Mouse (Mus musculus): ENCODE measurements around the gene Entr1. TPM values are rescaled to one million over a fixed set of nuclear protein-coding genes. Genes with fewer than 3 reads are reported as not detected.

Gene Entr1
- polyA plus RNA-seq, 1 experiment from 2014 or later = 70.8 TPM

DNA sequence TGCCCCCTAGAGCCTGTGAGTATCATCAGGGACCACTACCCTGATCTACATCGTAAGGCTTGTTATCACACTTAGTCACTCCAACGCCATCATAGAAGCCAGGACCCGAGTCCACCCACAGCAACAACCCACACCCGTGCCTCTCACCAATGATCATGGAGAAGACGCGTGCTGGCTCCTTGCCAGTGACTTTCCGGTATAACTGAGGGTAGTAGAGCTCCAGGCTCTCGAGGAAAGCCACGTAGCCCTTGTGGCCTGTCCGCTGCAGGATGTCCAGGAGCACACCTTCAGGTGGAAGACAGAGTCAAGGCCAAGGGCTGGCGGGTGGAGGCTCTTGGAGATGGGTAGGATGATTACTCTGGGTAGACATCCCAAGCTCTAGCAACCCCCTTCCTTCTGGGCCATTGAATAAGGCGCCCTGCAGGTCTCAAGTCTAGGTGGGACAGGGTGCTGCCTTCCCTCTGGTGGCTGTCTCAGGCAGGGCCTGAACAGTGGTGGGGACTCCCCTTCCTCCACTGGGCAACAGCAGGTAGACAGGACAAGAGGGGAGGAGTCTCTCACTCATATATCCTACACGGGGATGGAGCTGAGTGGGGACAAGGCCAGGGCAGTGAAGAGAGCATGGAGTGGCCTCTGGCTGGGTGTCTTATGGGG is 30.3 kb downstream of the Entr1 start:
- H3K27ac ChIP-seq (replicated peaks) = no peak overlapping the region
- peaks cover 17% of the 10 kb centered on the region for H3K36me3 ChIP-seq
- H3K4me3 ChIP-seq = no peak overlapping the region
- no peaks in the 10 kb centered on the region; the same call in 1 of the 2 replicates for H3K4me1 ChIP-seq
- no peak overlapping the region for H3K9ac ChIP-seq
- no peaks in the 10 kb centered on the region for H3K9me3 ChIP-seq
- H3K27me3 ChIP-seq (replicated peaks) = no peaks in the 10 kb centered on the region
- no peak for ATAC-seq (ENCODE audit: extremely low read depth, insufficient number of reproducible peaks, low FRiP score, low TSS enrichment)
- 81% methylated on average over 13 of the region's 13 CpGs for WGBS
- H3K4me2 ChIP-seq = no peak overlapping the region

DNA sequence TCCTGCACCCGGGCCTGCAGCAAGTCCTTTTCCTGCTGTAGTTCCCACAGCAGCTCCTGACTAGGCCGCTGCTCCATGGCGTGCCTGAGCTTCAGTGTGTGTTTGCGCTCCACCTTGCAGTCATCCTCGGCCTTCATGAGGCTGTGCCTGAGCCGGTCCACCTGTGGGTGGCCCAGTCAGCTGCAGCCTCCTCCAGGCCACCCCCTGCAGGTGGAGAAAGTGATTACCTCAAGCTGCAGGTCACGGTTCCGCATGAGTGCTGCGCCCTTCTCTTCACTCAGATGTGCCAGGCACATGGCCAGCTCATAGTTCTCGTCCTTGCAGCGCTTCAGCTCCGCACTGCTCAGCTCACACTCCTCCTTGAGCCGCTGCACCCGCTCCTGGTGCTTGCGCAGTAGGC is 31.6 kb downstream of the Entr1 start:
- H3K36me3 ChIP-seq = peaks cover 4% of the 10 kb centered on the region
- no peak overlapping the region for H3K9ac ChIP-seq
- no peaks in the 10 kb centered on the region for H3K9me3 ChIP-seq
- no peak for ATAC-seq (ENCODE audit: extremely low read depth, insufficient number of reproducible peaks, low FRiP score, low TSS enrichment)
- H3K27me3 ChIP-seq (replicated peaks) = no peaks in the 10 kb centered on the region
- H3K4me1 ChIP-seq = peaks cover 5% of the 10 kb centered on the region
- no peak overlapping the region for H3K4me2 ChIP-seq
- no peak overlapping the region for H3K4me3 ChIP-seq
- H3K27ac ChIP-seq (replicated peaks) = no peak overlapping the region
- 52% methylated on average over 15 of the region's 15 CpGs for whole genome bisulfite sequencing

DNA sequence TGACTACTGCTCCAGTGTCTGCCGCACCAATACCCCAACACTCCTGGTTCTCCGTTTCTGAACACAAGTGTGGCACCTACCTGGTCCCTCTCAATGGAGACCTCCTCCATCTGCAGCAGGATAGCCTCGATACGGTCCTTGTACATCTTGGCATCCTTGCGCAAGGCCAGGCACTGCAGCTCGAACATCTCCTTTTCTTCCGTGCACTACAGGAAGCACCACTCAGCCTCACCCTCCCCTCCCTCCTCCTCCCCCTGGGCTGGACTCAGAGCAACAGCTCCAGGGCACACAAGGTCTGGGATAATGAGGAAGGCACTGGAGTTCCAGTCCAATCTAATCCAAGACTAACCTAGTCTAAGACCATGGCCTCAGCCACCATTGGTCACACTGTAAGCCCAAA is 32.4 kb downstream of the Entr1 start:
- WGBS = 66% methylated on average over 7 of the region's 7 CpGs
- ATAC-seq (ENCODE audit: extremely low read depth, insufficient number of reproducible peaks, low FRiP score, low TSS enrichment) = no peak

DNA sequence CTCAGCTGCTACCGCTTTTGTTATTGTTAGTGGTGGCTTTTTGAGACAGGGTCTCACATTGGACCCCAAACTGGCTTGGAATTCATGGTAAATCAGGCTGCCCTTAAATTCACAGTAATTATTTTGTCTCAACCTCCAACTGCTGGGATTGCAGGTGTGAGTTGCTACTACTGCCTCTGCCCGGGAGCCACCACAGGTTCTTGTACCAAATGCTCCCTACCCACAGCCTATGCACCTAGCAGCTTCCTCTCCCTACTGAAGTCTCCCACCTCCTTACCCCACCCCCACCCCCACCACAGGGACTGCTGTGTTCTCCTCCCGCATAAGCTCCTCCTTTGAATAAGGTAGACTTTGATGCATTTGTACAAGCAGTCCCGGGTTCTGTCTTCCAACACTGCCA is 32.9 kb downstream of the Entr1 start:
- peaks cover 7% of the 10 kb centered on the region for H3K4me1 ChIP-seq
- no peak overlapping the region for H3K27ac ChIP-seq (replicated peaks)
- H3K27me3 ChIP-seq (replicated peaks) = no peaks in the 10 kb centered on the region
- no peaks in the 10 kb centered on the region for H3K9me3 ChIP-seq
- H3K36me3 ChIP-seq = no peaks in the 10 kb centered on the region
- H3K4me2 ChIP-seq = no peak overlapping the region
- 69% methylated on average over 4 of the region's 4 CpGs for WGBS
- no peak for ATAC-seq (ENCODE audit: extremely low read depth, insufficient number of reproducible peaks, low FRiP score, low TSS enrichment)
- no peak overlapping the region for H3K9ac ChIP-seq
- H3K4me3 ChIP-seq = no peak overlapping the region

More for the DNA sequence above, 32.4 kb downstream of the Entr1 start:
- no peak overlapping the region for H3K4me3 ChIP-seq
- H3K4me2 ChIP-seq = no peak overlapping the region
- H3K9ac ChIP-seq = no peak overlapping the region
- H3K36me3 ChIP-seq = 0 out of 2 replicates have a peak, but pooled peaks cover 3% of the 10 kb centered on the region
- H3K4me1 ChIP-seq = peaks cover 6% of the 10 kb centered on the region
- H3K27ac ChIP-seq (replicated peaks) = no peak overlapping the region
- no peaks in the 10 kb centered on the region for H3K9me3 ChIP-seq
- H3K27me3 ChIP-seq (replicated peaks) = no peaks in the 10 kb centered on the region

DNA sequence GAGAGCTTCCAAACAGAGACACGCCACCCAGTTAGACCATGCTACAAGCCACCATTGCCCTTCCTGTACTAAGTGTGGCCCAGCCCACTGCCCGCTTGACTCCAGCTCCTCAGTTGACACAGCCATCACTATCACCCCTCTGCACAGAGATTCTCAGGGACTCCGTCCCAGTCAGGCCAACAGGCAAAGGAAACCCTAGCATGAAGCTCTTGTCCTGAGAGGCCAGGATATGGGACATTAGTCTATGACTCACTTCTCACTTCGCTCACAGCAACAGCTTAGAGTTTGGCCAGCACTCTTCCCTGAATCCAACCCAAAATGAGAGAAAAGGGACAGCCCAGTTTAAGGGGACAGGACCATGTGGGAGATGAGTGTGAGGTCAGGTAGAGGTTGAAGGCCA is 34.7 kb downstream of the Entr1 start:
- Histone ChIP-seq H3K27me3 (replicated peaks) (no peaks in the 10 kb centered on the region), H3K9ac (no peak overlapping the region), H3K4me3 (no peak overlapping the region), H3K4me2 (no peak overlapping the region), H3K9me3 (no peaks in the 10 kb centered on the region), H3K27ac (replicated peaks) (no peak overlapping the region), H3K4me1 (peaks cover 17% of the 10 kb centered on the region), H3K36me3 (peaks cover 10% of the 10 kb centered on the region)
- ATAC-seq (ENCODE audit: extremely low read depth, insufficient number of reproducible peaks, low FRiP score, low TSS enrichment) = no peak
- 76% methylated on average over 4 of the region's 4 CpGs for WGBS

DNA sequence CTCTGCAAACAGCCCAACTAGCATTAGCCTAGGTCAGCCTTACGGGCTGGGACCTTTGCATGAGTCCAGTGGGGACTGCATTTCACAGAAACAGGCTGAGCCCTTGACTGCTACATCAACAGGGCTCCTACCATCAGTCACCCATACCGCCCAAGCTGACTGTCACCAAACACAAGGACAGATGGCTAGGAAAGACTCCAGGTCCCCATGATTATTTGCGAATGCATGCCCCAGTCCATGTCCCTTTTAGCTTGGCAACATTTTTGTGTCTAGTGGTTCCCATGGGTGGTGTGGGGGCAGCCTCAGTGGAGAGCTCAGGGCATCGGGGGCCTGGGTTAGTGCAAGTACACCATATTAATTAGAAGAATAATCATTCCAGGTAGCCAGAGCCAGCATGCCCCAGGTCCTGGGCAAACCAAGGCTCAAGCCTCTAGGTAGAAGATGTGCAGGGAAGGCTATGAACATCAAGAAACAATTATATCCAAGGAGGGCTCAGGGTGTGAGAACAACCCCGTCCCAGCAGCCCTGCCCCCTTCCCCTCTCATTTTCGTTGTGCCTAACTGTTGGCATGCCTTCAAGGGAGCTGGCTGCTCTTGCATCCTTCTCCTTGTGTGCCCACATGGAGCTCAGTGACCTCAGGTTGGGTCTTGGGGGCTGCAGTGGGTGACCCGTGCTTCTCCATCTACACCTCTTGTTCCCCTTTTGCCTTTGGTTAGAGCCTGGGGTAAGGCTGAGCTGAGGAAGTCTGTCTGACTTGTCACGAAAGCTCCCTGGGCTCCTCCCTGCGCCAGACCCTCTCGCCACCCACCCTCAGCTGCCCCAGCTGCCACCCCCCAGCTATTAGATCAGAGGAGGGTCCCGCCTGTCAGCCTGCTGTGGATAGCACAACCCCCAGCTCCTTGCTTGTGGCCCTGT is 35.8 kb downstream of the Entr1 start:
- Histone ChIP-seq H3K27me3 (replicated peaks) (no peaks in the 10 kb centered on the region), H3K4me1 (peaks cover 24% of the 10 kb centered on the region), H3K4me3 (peak overlapping the region; percentile 86; the same call in 1 of the 2 replicates), H3K9me3 (no peaks in the 10 kb centered on the region), H3K27ac (replicated peaks) (no peak overlapping the region), H3K36me3 (peaks cover 21% of the 10 kb centered on the region), H3K4me2 (peak overlapping the region; percentile 99), H3K9ac (peak overlapping the region; percentile 97)
- WGBS = 83% methylated on average over 11 of the region's 11 CpGs
- ATAC-seq (ENCODE audit: extremely low read depth, insufficient number of reproducible peaks, low FRiP score, low TSS enrichment) = no peak

DNA sequence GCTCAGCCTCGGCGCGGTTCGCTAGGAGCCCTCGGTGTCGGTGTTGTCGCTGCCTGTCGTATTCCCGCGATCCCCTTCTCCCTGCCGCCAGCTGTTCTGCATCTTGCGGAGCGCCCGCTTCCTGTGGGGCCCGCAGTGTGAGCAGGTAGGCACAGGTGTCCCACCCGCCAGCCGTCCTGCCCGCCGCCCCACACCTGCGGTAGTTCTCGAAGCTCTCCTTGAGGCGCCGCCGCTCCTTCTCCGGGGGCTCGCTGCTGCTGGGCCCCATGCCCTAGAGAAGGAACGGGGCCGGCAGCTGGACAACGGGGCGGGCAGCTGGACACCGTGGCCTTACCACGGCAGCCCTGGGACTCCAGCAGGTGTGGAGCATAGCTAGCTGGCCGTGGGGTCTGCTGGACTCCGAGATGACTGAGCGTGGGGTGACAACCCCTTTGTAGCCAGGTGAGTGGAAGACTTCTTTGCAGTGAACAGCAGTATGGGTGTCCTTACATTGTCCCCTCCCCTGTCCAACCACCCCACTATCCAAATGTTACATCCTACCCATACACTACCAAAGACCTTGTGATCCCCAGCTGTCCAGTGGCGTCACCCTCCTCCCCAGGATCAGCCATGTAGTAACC is 36.7 kb downstream of the Entr1 start:
- H3K27me3 ChIP-seq (replicated peaks) = no peaks in the 10 kb centered on the region
- ATAC-seq (ENCODE audit: extremely low read depth, insufficient number of reproducible peaks, low FRiP score, low TSS enrichment) = no peak
- peak overlapping the region; percentile 99 for H3K4me2 ChIP-seq
- no peaks in the 10 kb centered on the region for H3K9me3 ChIP-seq
- 4% methylated on average over 36 of the region's 36 CpGs for WGBS
- peaks cover 31% of the 10 kb centered on the region for H3K4me1 ChIP-seq
- no peak overlapping the region for H3K27ac ChIP-seq (replicated peaks)
- peak overlapping the region; percentile 97 for H3K9ac ChIP-seq
- peaks cover 30% of the 10 kb centered on the region for H3K36me3 ChIP-seq
- H3K4me3 ChIP-seq = peak overlapping the region; percentile 86

DNA sequence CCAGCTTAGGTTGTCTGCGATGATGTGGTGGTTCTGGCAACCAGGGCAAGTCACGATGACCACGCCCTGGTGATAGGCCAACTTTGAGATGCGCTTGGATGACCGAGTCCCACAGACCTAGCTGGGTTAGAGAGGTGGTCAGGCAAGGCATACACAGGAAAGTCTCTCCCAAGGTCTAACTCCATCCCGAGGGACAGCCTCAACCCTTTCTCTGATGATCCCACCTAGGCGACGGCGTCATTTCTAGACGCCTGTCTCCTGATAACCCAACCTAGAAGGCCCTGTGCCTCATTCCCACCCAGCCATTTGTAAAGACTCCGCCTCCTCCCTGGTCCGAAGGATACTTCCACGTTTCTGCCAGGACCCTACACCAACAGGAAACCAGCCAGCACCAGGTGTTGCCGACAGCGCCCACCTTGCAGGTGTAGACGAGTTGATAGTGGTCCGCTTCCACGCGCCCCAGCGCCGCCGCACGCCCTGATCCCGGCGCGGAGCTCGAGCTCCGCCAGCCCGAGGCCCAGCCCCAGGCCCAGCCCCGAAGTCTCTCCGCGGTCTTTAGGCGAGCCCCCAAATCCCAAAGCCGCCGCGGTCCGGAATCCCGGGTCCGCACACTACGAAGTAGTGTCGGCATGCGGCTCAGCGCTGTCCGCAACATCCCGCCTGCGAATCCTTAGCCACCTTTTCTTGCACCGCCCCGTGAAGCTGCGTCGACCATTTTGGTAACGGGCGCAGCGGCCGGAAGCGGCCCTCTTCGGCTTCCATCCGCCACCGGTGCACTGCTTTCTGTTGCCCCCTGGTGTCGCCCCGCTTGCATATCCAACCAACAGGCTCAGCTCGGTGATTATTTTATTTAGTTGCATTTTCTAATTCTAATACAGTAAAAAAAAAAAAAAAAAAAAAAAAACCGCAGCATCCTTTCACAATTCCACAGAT is 37.5 kb downstream of the Entr1 start, which contains the start of gene Dnlz:
TSS of gene Dnlz (minus strand) at position 753 of the 933 bp plus-strand sequence.
- Histone ChIP-seq H3K27ac (replicated peaks) (peak within 1 kb of the TSS; percentile 83), H3K4me3 (peak within 1 kb of the TSS; percentile 86), H3K4me2 (peak within 1 kb of the TSS; percentile 99), H3K9ac (peak within 1 kb of the TSS; percentile 97), H3K9me3 (no peaks in the 10 kb centered on the region), H3K27me3 (replicated peaks) (no peaks in the 10 kb centered on the region), H3K36me3 (peaks cover 38% of the 10 kb centered on the region), H3K4me1 (peaks cover 31% of the 10 kb centered on the region)
- ATAC-seq (ENCODE audit: extremely low read depth, insufficient number of reproducible peaks, low FRiP score, low TSS enrichment) = no peak
- WGBS = 2% methylated on average over 62 of the region's 62 CpGs

DNA sequence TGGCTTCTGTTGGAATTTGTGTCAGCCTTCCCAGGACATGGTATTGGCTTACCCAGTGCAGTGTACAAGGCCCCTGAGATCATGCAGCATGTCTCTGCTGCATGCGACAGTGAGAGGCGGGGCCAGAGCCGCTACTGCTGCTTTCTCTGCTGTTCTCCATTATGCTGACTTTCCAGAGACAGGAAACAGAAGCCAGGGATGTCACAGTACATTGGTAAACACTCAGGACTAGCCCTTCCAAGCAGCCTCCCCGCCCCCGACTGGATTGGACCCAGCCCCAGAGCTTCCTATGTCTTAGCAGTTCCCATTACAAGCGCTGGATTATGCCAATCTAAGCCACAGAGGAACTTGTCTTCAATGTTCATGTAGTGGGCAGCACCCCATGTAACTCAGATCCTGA is 40.9 kb downstream of the Entr1 start:
- Histone ChIP-seq H3K27me3 (replicated peaks) (no peaks in the 10 kb centered on the region), H3K4me1 (peaks cover 35% of the 10 kb centered on the region), H3K27ac (replicated peaks) (peak overlapping the region; percentile 67), H3K4me3 (no peak overlapping the region), H3K9ac (0 out of 2 replicates have a peak overlapping the region, but pooled peaks have one; percentile 13), H3K4me2 (no peak overlapping the region), H3K9me3 (no peaks in the 10 kb centered on the region), H3K36me3 (peaks cover 72% of the 10 kb centered on the region)
- 53% methylated on average over 6 of the region's 6 CpGs for WGBS
- ATAC-seq (ENCODE audit: extremely low read depth, insufficient number of reproducible peaks, low FRiP score, low TSS enrichment) = no peak

DNA sequence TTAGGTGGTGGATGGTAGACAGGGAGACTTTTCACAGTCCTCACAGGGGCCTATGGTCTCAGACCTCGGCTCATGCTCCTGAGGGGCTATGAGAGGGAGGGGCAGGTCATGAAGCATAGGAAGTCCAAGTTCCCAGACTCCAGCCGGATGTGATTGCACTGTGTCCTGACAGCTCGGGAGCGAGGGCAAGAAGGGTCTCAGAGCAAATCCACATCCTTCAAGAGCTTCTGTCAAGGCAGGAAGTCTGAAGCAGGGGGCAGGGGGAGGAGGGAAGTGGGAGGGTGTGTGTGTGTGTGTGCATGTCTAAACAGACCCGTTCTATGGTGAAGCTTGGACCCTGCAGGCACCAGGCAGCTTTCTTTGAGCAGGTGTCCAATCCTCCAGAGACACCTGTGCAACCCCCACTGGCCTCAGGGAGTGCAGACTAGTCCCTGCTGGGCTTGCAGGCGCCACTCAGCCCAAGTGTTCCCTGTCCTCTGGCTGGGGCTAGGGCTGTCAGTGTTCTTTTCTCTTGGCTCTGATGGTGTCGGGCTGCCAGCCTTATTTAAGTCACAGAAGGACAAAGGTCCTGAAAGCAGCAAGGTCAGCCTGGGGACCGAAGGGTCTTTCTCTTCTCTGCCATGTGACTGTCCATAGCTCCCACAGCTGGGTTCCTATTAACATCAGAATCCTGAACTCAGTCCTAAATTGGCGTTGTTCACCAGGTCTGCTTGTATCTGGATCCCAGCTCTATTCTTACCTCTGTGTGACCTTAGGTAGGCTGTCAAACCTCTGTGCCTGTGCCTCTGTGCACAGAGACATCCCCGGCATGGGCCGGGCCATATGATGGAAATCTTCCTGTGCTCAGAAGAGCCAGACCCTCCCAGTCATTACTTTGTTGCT is 46.3 kb downstream of the Entr1 start:
- Histone ChIP-seq H3K36me3 (peaks cover 74% of the 10 kb centered on the region), H3K27ac (replicated peaks) (peak overlapping the region; percentile 89), H3K27me3 (replicated peaks) (no peaks in the 10 kb centered on the region), H3K9ac (peak overlapping the region; percentile 74), H3K4me3 (0 out of 2 replicates have a peak overlapping the region, but pooled peaks have one; percentile 8), H3K4me2 (peak overlapping the region; percentile 14), H3K9me3 (no peaks in the 10 kb centered on the region), H3K4me1 (peaks cover 57% of the 10 kb centered on the region)
- 48% methylated on average over 11 of the region's 11 CpGs for WGBS
- ATAC-seq (ENCODE audit: extremely low read depth, insufficient number of reproducible peaks, low FRiP score, low TSS enrichment) = 0 out of 2 replicates have a peak, but pooled peaks have one; percentile 3

Data from heart, embryonic 13.5 days (tissue).